Mouse (Mus musculus) MEL (cell line): Measurements from ENCODE around the gene Hmbs. TPM values are rescaled to one million over a fixed set of nuclear protein-coding genes. Genes with fewer than 3 reads are reported as not detected.

Experiments used
- DNase-seq: peaks from one replicate; pipeline ENCODE4 v3.0.0; 2011; ENCODE audit warnings: low read depth, low spot score
- H3K27ac ChIP-seq: 2 replicates; pipeline ENCODE4 v1.5.1; 2012; ENCODE audit warnings: low read depth, mild to moderate bottlenecking, control low read depth, low read length, moderate library complexity; ENCODE audit not compliant: control insufficient read depth
- H3K27me3 ChIP-seq, 2 experiments: fragments of 150-350 bp in 1 of 2; sonication (generic) in 1 of 2; 2 replicates each; pipeline ENCODE4 v1.6.1; 2012; ENCODE audit warnings: low read length in 2 of 2, mild to moderate bottlenecking in 2 of 2, improper control_type of control experiment in 1 of 2, moderate library complexity in 1 of 2; ENCODE audit not compliant: insufficient read depth in 2 of 2, control insufficient read depth in 1 of 2
- H3K36me3 ChIP-seq, 2 experiments: 2 replicates each; pipeline ENCODE4 v1.6.1; 2012 to 2014; ENCODE audit warnings: low read length in 2 of 2, improper control_type of control experiment in 1 of 2, inconsistent platforms in 1 of 2, mild to moderate bottlenecking in 1 of 2; ENCODE audit not compliant: insufficient read depth in 2 of 2, control insufficient read depth in 1 of 2
- H3K4me1 ChIP-seq, 2 experiments: fragments of 150-350 bp in 1 of 2; sonication (generic) in 1 of 2; 2 replicates each; pipeline ENCODE4 v1.6.1; 2012; ENCODE audit warnings: low read length in 2 of 2, improper control_type of control experiment in 1 of 2, mild to moderate bottlenecking in 1 of 2; ENCODE audit not compliant: insufficient read depth in 2 of 2, control insufficient read depth in 1 of 2
- H3K4me3 ChIP-seq, 2 experiments: fragments of 150-350 bp in 1 of 2; sonication (generic) in 1 of 2; 2 replicates each; pipeline ENCODE4 v1.5.1; 2012; ENCODE audit warnings: low read depth in 2 of 2, low read length in 2 of 2, mild to moderate bottlenecking in 2 of 2, moderate library complexity in 2 of 2, control low read depth in 1 of 2, improper control_type of control experiment in 1 of 2; ENCODE audit not compliant: control insufficient read depth in 1 of 2, insufficient read depth in 1 of 2
- H3K79me2 ChIP-seq: 2 replicates; pipeline ENCODE4 v1.6.1; 2012; ENCODE audit warnings: mild to moderate bottlenecking, low read length, moderate library complexity; ENCODE audit not compliant: control insufficient read depth, poor library complexity, insufficient read depth
- H3K9ac ChIP-seq: 2 replicates; pipeline ENCODE4 v1.6.1; 2012; ENCODE audit warnings: low read depth, mild to moderate bottlenecking, control low read depth, low read length, moderate library complexity; ENCODE audit not compliant: control insufficient read depth, poor library complexity, severe bottlenecking
- H3K9me3 ChIP-seq: fragments of 150-350 bp; sonication (generic); replicated peaks from 2 replicates; pipeline ENCODE4 v1.6.1; 2012; ENCODE audit warnings: mild to moderate bottlenecking, low read length, improper control_type of control experiment, moderate library complexity; ENCODE audit not compliant: insufficient read depth
- BHLHE40 ChIP-seq: IDR thresholded peaks from 2 replicates; pipeline ENCODE4 v1.6.1; 2012; ENCODE audit warnings: low read depth, mild to moderate bottlenecking, inconsistent platforms, low read length, improper control_type of control experiment, borderline replicate concordance
- CTCF ChIP-seq, 3 experiments: IDR thresholded peaks in 2 of 3; conservative IDR thresholded peaks in 1 of 3; 2 replicates each; pipeline ENCODE4 v1.5.1; 2011 to 2012; ENCODE audit warnings: low read length in 3 of 3, low read depth in 2 of 3, mild to moderate bottlenecking in 2 of 3, improper control_type of control experiment in 1 of 3, inconsistent platforms in 1 of 3, mixed read lengths in 1 of 3, moderate library complexity in 1 of 3; ENCODE audit not compliant: control insufficient read depth in 1 of 3, insufficient read depth in 1 of 3, poor library complexity in 1 of 3, severe bottlenecking in 1 of 3
- E2F4 ChIP-seq: IDR thresholded peaks from 2 replicates; pipeline ENCODE4 v1.6.1; 2011; ENCODE audit warnings: low read depth, low read length, improper control_type of control experiment, borderline replicate concordance
- ETS1 ChIP-seq: IDR thresholded peaks from 2 replicates; pipeline ENCODE4 v1.6.1; 2012; ENCODE audit warnings: low read depth, mild to moderate bottlenecking, inconsistent platforms, low read length, improper control_type of control experiment, moderate library complexity
- HCFC1 ChIP-seq: IDR thresholded peaks from 2 replicates; pipeline ENCODE4 v1.6.1; 2012; ENCODE audit warnings: low read depth, mild to moderate bottlenecking, inconsistent platforms, low read length, improper control_type of control experiment, moderate library complexity
- JUND ChIP-seq: IDR thresholded peaks from 2 replicates; pipeline ENCODE4 v1.6.1; 2011; ENCODE audit warnings: low read depth, mild to moderate bottlenecking, improper control_type of control experiment, low read length
- KAT2A ChIP-seq: conservative IDR thresholded peaks from 2 replicates; pipeline ENCODE4 v1.6.1; 2012; ENCODE audit warnings: low read depth, low read length, improper control_type of control experiment, inconsistent platforms
- MAZ ChIP-seq: IDR thresholded peaks from 2 replicates; pipeline ENCODE4 v1.6.1; 2012; ENCODE audit warnings: low read depth, mild to moderate bottlenecking, inconsistent platforms, low read length, improper control_type of control experiment
- MXI1 ChIP-seq: IDR thresholded peaks from 2 replicates; pipeline ENCODE4 v1.6.1; 2011; ENCODE audit warnings: mild to moderate bottlenecking, low read depth, low read length, improper control_type of control experiment
- RAD21 ChIP-seq: IDR thresholded peaks from 2 replicates; pipeline ENCODE4 v1.6.1; 2011; ENCODE audit warnings: mild to moderate bottlenecking, low read depth, low read length, improper control_type of control experiment
- SIN3A ChIP-seq: IDR thresholded peaks from 2 replicates; pipeline ENCODE4 v1.6.1; 2012; ENCODE audit warnings: low read length, improper control_type of control experiment, inconsistent platforms
- SMC3 ChIP-seq: IDR thresholded peaks from 2 replicates; pipeline ENCODE4 v1.6.1; 2011; ENCODE audit warnings: low read depth, low read length, improper control_type of control experiment
- UBTF ChIP-seq: IDR thresholded peaks from 2 replicates; pipeline ENCODE4 v1.6.1; 2012; ENCODE audit warnings: low read depth, mild to moderate bottlenecking, inconsistent platforms, low read length, improper control_type of control experiment, moderate library complexity, borderline replicate concordance; ENCODE audit not compliant: insufficient read depth
- USF2 ChIP-seq, 2 experiments: IDR thresholded peaks; 2 replicates each; pipeline ENCODE4 v1.6.1; 2011 to 2012; ENCODE audit warnings: improper control_type of control experiment in 2 of 2, low read length in 2 of 2, borderline replicate concordance in 1 of 2, inconsistent platforms in 1 of 2, low read depth in 1 of 2, mild to moderate bottlenecking in 1 of 2; ENCODE audit not compliant: insufficient read depth in 1 of 2
- ZC3H11A ChIP-seq: IDR thresholded peaks from 2 replicates; pipeline ENCODE4 v1.6.1; 2012; ENCODE audit warnings: low read depth, mild to moderate bottlenecking, inconsistent platforms, low read length, improper control_type of control experiment
- ZMIZ1 ChIP-seq: IDR thresholded peaks from 2 replicates; pipeline ENCODE4 v1.6.1; 2012; ENCODE audit warnings: low read depth, mild to moderate bottlenecking, inconsistent platforms, low read length, improper control_type of control experiment, moderate library complexity
- polyA plus RNA-seq, 2 experiments: library from polyadenylated mRNA; stranded (reverse) in 1 of 2; unstranded in 1 of 2; fragments of >175 nt in 1 of 2; fragments of >200 nt in 1 of 2; gene quantifications; 2 replicates each; pipeline versions ENCODE4 v1.2.1 to v1.2.4; 2012; ENCODE audit warnings: low replicate concordance in 2 of 2, low read depth in 1 of 2; ENCODE audit not compliant: insufficient read length in 2 of 2, insufficient read depth in 1 of 2, missing spikeins in 1 of 2
- total RNA-seq: library from RNA; depleted of rRNA; stranded (reverse); fragments of 300-350 nt; gene quantifications from 2 replicates; pipeline ENCODE4 v1.2.3, GENCODE M21; 2012

Gene Hmbs
- total and polyA plus RNA-seq, 3 experiments, result 138 to 145 TPM; not detected in 1

DNA sequence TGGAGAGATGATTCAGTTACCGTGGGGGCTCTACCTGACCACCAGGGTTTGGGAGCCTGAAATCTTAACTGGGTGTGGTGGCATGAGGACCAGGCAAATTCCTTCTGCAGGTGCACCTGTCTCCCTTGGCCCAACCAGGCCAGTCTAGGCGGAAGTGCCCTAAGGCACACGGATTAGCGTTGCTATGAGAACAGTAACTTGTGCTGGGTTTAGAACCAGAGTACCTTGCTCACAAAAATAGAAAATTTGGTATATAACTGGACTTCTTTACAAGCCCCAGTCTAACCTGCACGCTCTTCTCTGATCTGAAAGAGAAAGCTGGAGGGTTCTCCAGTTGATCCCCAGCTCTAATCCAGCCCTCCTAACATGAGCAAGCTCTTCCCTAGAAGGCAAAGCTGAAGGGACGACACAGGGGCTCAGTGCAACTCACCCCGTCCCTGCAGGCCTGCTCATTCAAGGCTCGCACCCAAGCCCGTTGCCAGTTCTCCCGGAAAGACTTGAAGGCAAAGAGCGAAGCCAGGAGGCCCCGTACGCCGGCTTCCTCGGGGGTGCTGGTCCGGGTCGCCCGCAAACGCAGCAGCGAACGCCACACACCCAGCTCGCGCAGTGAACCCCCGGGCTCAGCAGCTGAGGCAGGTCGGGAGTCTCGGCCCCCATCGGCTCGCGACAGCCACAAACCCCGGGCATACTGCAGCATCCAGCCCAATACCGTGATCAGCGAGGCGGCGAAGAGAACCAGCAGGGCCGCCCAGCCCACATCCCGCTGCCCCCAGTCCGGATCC is 24.7 kb downstream of the Hmbs start:
- DNase-seq, result peak; percentile 59
- peaks cover 0 to 10% of the 10 kb centered on the region in 2 experiments; a peak in 2 of 4 replicates for H3K36me3 ChIP-seq
- H3K27ac ChIP-seq, result no peak overlapping the region
- H3K4me1 ChIP-seq, result peaks cover 8 to 12% of the 10 kb centered on the region in 2 experiments
- no peaks in the 10 kb centered on the region for H3K27me3 ChIP-seq
- H3K9me3 ChIP-seq, result no peaks in the 10 kb centered on the region
- peak overlapping the region; percentile 93 for H3K4me3 ChIP-seq
- TF ChIP-seq ETS1 (no peak), ZC3H11A (no peak), SIN3A (peak; percentile 42; the same call in 1 of the 2 replicates), SMC3 (no peak), BHLHE40 (no peak), MXI1 (peak; percentile 10; the same call in 1 of the 2 replicates), RAD21 (no peak), UBTF (no peak; the same call in 1 of the 2 replicates)
- H3K79me2 ChIP-seq, result peaks cover 9% of the 10 kb centered on the region; the same call in 1 of the 2 replicates
- peak overlapping the region; percentile 85 for H3K9ac ChIP-seq

GRCm38 (mm10) chr9:44318826-44319095 is 25.3 kb downstream of the Hmbs start:
- Histone ChIP-seq H3K4me1 (peaks cover 8 to 12% of the 10 kb centered on the region in 2 experiments), H3K4me3 (peak overlapping the region; percentile 93), H3K36me3 (peaks cover 0 to 10% of the 10 kb centered on the region in 2 experiments; a peak in 2 of 4 replicates), H3K27me3 (no peaks in the 10 kb centered on the region), H3K9ac (peak overlapping the region; percentile 85; the same call in 1 of the 2 replicates), H3K9me3 (no peaks in the 10 kb centered on the region), H3K27ac (no peak overlapping the region), H3K79me2 (peaks cover 9% of the 10 kb centered on the region; the same call in 1 of the 2 replicates)
- DNase-seq, result no peak
- TF ChIP-seq KAT2A (no peak), MAZ (no peak), CTCF (IDR thresholded peaks at IDR 0.05 in 2 of 3, conservative IDR thresholded peaks at IDR 0.05 in 1 of 3; ENCODE audit: control insufficient read depth in 1 of 3, insufficient read depth in 1 of 3, low read depth in 2 of 3, low read length in 3 of 3, poor library complexity in 1 of 3, severe bottlenecking in 1 of 3) (no peak), JUND (no peak), RAD21 (no peak), ZMIZ1 (no peak), SIN3A (no peak), HCFC1 (no peak), MXI1 (no peak), ZC3H11A (no peak), E2F4 (no peak), USF2 (IDR thresholded peaks at IDR 0.05; ENCODE audit: borderline replicate concordance in 1 of 2, insufficient read depth in 1 of 2, low read depth in 1 of 2, low read length in 2 of 2) (no peak)
